Mouse (Mus musculus) kidney, adult 9 months (tissue): ENCODE measurements around the gene Sh2b1.
A peak's percentile ranks its signal among the peaks of the same experiment; 100 is the strongest.
"Not testable (repeated sequence)": the region's sequence is repeated elsewhere in the genome, so short reads cannot be mapped to it uniquely, and the experiment has no call there.

Experiments
- DNase-seq: peaks from one replicate; pipeline ENCODE4 v3.0.0; 2022

Sh2b1 gene

DNA sequence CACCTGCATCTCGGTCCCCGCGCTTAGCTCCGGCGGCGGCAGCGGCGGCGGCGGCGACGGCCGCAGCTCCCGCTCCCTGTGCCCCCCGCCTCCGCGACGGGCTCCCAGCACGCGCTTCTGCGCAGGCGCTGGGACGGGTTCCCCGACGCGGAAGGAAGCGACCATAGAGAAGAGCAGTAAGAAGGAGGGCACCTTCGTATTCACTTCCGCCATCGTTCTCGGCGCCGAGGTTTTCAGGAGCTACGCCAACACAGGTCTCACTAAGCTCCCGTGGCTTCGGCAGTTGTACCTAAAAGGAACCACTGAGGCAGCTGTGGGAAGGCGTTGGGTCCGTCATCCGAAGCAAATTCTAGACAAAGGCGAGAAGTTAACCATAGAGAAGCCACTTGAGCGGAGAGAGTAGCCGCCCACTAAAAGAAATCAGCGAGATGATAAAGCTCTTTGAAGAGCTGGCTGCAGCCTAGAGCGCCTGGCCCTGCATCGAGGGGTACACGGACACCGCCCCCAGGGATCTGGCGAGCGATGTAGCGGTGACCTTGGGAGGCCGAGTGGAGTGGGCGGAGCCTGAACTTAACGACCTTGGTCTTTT is at the start of gene Sh2b1:
Sh2b1 (minus strand) TSS at position 432 of the 589 bp plus-strand sequence.
- DNase-seq, result peak; percentile 93

DNA sequence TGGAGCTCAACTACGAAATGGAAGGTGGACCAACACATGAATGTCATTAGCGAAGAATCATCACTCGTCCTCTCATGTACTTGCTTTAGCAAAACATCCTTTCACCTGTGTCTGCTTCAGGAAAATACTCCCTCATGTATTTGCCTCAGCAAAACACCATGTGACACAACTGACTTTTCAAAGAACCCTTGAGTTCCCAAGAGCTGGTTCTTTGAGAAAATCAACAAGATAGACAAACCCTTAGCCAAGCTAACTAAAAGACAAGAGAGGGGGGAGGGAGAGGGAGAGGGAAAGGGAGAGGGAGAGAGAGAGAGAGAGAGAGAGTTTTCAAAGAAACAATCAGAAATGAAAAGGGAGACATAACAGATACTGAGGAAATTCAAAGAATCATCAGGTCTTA is 48.1 kb upstream of the Sh2b1 start:
- no peak for DNase-seq

- DNase-seq, result no peak
Observed at GRCm38 (mm10) chr7:126519513-126519912, 44.3 kb upstream of the Sh2b1 start.

GRCm38 (mm10) chr7:126518261-126518941 is 43.2 kb upstream of the Sh2b1 start:
- DNase-seq, result no peak

GRCm38 (mm10) chr7:126511287-126511686 is 36.1 kb upstream of the Sh2b1 start:
- DNase-seq, result no peak

DNA sequence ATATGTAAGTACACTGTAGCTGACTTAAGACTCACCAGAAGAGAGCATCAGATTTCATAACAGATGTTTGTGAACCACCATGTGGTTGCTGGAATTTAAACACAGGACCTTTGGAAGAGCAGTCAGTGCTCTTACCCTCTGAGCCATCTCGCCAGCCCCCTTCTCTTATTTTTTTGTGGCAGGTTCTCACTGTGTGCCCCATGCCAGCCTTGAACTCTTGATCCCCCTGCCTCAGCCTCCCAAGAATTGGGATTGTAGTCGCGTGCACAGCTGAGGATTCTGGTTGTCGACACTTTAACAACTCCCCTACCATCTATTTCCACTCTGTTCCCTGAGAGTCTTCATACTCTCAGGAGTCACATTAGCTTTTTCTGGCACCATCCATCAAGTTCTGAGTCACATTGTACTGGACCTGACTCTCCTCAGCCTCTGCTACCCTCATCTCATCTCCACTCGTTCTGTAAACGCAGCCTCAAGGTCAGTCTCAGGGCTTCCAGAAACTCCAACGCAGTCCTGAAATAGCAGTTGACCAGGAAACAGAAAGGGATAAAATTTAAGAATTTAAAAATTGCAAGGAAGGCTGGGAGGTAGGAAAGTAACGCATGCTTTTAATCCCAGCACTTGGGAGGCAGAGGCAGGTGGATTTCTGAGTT is 32.0 kb upstream of the Sh2b1 start:
- DNase-seq, result no peak

DNA sequence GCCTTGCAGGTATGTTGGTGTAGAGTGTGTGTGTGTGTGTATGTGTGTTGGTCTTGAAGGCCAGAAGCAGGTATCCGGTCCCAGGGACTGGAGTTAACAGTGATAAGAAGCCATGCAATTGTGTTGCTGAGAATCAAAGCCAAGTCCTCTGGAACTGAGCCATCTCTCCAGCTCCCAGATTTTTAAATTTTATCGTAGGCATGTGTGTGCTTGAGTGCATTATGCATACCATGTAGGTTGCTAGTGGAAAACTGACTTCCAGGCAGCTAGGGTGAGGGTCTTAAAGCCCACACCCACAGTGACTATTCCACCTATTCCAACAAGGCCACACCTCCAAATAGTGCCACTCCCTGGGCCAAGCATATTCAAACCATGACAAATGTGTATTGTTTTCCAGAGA is 29.7 kb upstream of the Sh2b1 start:
- DNase-seq, result no peak

GRCm38 (mm10) chr7:126503273-126503878 is 28.2 kb upstream of the Sh2b1 start, which contains the start of gene Atxn2l:
Gene Atxn2l (minus strand): TSS chr7:126503437.
- DNase-seq, result peak; percentile 99

- no peak for DNase-seq
Observed at GRCm38 (mm10) chr7:126502751-126503150, 27.5 kb upstream of the Sh2b1 start.

- peak; percentile 94 for DNase-seq
Observed at GRCm38 (mm10) chr7:126502023-126502741, 27.0 kb upstream of the Sh2b1 start.

GRCm38 (mm10) chr7:126501684-126502022 is 26.4 kb upstream of the Sh2b1 start:
- DNase-seq, result no peak

- DNase-seq, result no peak
Observed at GRCm38 (mm10) chr7:126499416-126499815, 24.2 kb upstream of the Sh2b1 start.

GRCm38 (mm10) chr7:126497966-126498365 is 22.7 kb upstream of the Sh2b1 start:
- no peak for DNase-seq

- DNase-seq, result no peak
Observed at GRCm38 (mm10) chr7:126496475-126496874, 21.3 kb upstream of the Sh2b1 start.

DNA sequence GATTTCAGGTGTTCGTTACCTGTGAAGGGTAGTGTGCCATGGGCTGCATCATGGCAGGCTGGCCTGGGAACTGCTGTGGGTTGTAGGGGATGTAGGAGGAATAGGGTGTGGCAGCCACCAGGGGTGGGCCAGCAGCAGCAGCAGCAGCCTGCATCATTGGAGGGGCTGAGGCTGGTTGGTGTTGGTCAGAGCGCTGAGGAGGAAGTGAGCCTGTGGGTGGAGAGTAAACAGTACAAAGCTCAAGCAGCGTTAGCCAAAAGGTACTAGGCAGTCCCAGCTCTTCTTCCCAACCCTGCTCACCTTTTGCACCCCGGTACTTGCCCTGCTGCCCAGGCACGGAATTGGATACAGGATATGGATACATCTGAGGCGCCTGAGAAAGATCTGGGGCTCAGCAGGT is 18.9 kb upstream of the Sh2b1 start:
- DNase-seq, result no peak

DNA sequence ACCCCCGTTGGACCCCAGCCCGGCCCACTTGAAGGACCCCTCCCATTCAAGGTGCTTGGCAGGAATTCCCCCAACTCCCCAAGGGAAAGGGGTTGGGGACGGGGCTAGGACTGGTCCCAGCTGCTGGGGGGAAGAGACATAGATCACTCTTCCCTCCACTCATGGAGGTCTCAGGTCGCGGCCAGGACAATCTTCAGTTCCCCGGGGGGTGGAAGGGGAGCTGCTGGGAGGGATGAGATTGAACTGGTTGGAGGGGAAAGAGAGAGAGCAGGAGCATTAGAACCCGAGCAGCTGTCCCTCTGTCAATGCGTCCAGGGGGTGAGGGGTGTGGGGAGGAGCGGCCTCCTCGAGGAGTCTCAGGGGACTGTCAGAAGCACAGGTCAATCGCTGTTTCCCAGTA is 16.7 kb upstream of the Sh2b1 start:
- DNase-seq, result no peak

- DNase-seq, result no peak
Observed at GRCm38 (mm10) chr7:126491005-126491404, 15.8 kb upstream of the Sh2b1 start.

- DNase-seq, result not testable (repeated sequence)
Observed at GRCm38 (mm10) chr7:126487617-126488385, 12.6 kb upstream of the Sh2b1 start.

DNA sequence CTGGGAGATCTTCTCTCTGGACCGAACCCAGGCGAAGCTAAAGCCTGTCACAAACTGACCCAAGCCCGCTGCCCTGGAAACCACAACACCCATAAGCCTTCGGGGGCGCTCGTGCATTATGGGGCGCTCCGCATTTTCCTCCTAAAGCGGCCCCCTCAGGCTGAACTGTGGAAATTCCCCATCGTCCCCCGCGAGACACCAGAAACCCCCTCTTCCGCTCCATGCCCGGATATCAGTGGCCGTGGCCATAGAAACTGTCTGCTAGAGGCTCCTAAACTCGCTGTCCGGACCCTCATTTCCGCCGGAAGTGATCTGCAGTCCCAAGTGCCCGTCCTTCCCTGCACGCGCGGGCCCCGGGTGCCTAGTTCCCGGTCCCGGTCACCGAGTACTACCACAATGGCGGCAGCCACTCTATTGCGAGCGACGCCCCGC is 11.8 kb upstream of the Sh2b1 start, which contains the start of gene Tufm:
Tufm (plus strand) TSS at position 310 of the 432 bp plus-strand sequence.
- DNase-seq, result peak; percentile 98

DNA sequence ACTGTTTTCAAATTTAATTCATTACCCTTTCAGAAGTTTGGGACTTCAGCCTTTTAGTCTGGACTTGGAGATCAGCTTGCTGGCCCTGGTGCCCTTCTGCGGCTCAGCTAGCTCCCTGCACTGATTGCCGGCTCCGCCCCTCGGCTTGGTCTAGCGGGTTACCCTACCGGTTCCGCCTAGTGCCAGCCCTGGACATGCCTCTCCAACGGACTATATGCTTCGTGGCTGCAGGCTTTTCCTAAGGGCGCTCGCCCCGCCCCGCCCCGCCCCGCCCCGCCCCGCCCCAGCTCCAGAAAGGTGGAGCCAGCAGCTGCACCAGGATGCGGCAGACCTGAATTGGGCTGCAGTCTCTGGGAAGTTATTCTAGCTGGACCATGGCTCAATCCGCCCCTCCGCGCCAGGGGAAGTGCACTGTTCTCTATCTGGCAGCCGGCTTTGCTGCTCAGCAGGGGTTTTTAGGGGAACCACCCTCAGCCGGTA is 7.2 kb upstream of the Sh2b1 start:
- peak; percentile 95 for DNase-seq

DNA sequence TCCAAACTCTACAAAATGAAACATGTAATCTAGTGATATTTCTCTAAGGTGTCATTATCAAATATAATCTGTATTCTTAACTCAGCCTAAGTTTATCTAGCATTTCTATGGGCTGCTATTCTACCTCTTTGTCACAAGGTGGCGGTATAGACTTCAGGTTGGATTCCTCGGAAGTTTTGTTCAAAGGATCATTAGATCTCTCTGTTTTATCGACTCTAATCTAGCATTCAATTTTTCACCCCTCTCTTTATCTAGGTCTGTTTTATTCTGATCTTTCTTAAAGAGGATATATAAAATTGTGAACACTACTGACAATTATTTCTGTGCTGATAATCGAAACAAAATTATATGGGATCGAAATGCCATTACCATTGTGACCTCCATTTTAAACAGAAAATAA is 6.5 kb upstream of the Sh2b1 start:
- DNase-seq, result no peak

- peak; percentile 37 for DNase-seq
Observed at GRCm38 (mm10) chr7:126474486-126474955, 703 bp downstream of the Sh2b1 start.
